Mouse (Mus musculus): ENCODE measurements at regions not wholly inside any gene's neighbourhood (a gene's known extent, or its start where the extent isn't known, plus 50 kb on each side); places are given as distances from the start of the nearest gene placed in this dataset.
A peak's percentile ranks its signal among the peaks of the same experiment; 100 is the strongest.

- DNase-seq, result peak; percentile 45
Observed at GRCm38 (mm10) chr6:127392012-127392798, 54.4 kb upstream of the Parp11 start.

- no peak for DNase-seq
Observed at GRCm38 (mm10) chr6:127392799-127393172, 53.9 kb upstream of the Parp11 start.

GRCm38 (mm10) chr6:127393907-127394600 is 52.6 kb upstream of the Parp11 start:
- no peak for DNase-seq

Measured in retina, postnatal 1 day (tissue).